Comparison of ENCODE assay signal across 18 mouse cellular contexts in genomic region chr4:136899154-136899553, GRCm38 (mm10). TPM values are rescaled to one million over a fixed set of nuclear protein-coding genes. Genes with fewer than 3 reads are reported as not detected.
DNase-seq lines count a peak whose midpoint lies in the region; ATAC-seq and TF ChIP-seq lines count a peak whose summit lies in the region.
"Had no signal": no experiment of that assay in that cellular context is flagged by ENCODE, and none has a peak within 500 bp of the region (broad histone marks: within the 10 kb centered on the region; RNA-seq: fewer than 3 reads in every experiment).

No protein-coding gene starts in this region.

- no peak overlapping the region for H3K4me3 ChIP-seq in left cerebral cortex, adult 2 months
- H3K4me3 ChIP-seq in ES-Bruce4 (ENCODE audit: low read depth, low read length) = no peak overlapping the region
- no peak overlapping the region for H3K4me3 ChIP-seq in brown adipose tissue, adult 24 weeks (ENCODE audit: insufficient read depth, low read depth, low read length)
- H3K4me3 ChIP-seq: hindbrain, embryonic 10.5 days; myocyte had no signal

- TF ChIP-seq CTCF in left cerebral cortex, adult 2 months (IDR thresholded peaks at IDR 0.05) = peak; percentile 40
- TF ChIP-seq CTCF in ES-Bruce4 (IDR thresholded peaks at IDR 0.05; ENCODE audit: low read depth, low read length) = peak; percentile 46

- intact Hi-C loops in left cerebral cortex, adult 2 months (cut with DNase I) = loop anchor here (10.0 kb wide), 1 partner anchor 506 kb away; the partner anchor contains the start of gene Cela3a
- intact Hi-C loops in left cerebral cortex, postnatal 4 days (cut with DNase I) = loop anchor here (10.0 kb wide), 1 partner anchor 406 kb away; no protein-coding TSS in a partner anchor

- TF ChIP-seq EP300 in ES-Bruce4 (IDR thresholded peaks at IDR 0.05; ENCODE audit: insufficient read depth, low read depth, low read length) = no peak

- H3K36me3 ChIP-seq in ES-Bruce4 (ENCODE audit: control insufficient read depth, insufficient read depth, low read length, poor library complexity, severe bottlenecking) = no peaks in the 10 kb centered on the region
- H3K36me3 ChIP-seq: hindbrain, embryonic 10.5 days had no signal

- no peak overlapping the region for H3K27ac ChIP-seq in left cerebral cortex, adult 2 months
- H3K27ac ChIP-seq in ES-Bruce4 (ENCODE audit: insufficient read depth, low read length) = no peak overlapping the region
- H3K27ac ChIP-seq in brown adipose tissue, adult 24 weeks (replicated peaks; ENCODE audit: low read depth, low read length) = peak overlapping the region; percentile 51; the same call in 1 of the 2 replicates
- H3K27ac ChIP-seq: hindbrain, embryonic 10.5 days had no signal

- H3K27me3 ChIP-seq in ES-Bruce4 (ENCODE audit: control insufficient read depth, insufficient read depth, low read length, poor library complexity, severe bottlenecking) = no peaks in the 10 kb centered on the region

- no peaks in the 10 kb centered on the region for H3K9me3 ChIP-seq in ES-Bruce4 (replicated peaks; ENCODE audit: control insufficient read depth, insufficient read depth, low read length, poor library complexity, severe bottlenecking)
- H3K9me3 ChIP-seq: hindbrain, embryonic 10.5 days had no signal

- no peak overlapping the region for H3K9ac ChIP-seq in ES-Bruce4 (ENCODE audit: low read depth, poor library complexity, severe bottlenecking)

- ATAC-seq in activated CD4-positive, CD25-positive, alpha-beta regulatory T cell, adult 4 months = no peak

- peak; percentile 29 for DNase-seq in embryo, embryonic 10.5 days (ENCODE audit: low spot score)
- no peak for DNase-seq in embryo, embryonic 9.5 days (ENCODE audit: extremely low spot score)
- no peak for DNase-seq in left cerebral cortex, adult 2 months (ENCODE audit: extremely low spot score in 1 of 2, low spot score in 2 of 2)
- DNase-seq in left cerebral cortex, postnatal 4 days = no peak
- no peak for DNase-seq in c-Kit-positive CD71-positive TER-119-positive erythroid progenitor cells, embryonic 14.5 days (ENCODE audit: low spot score)
- DNase-seq: adrenal gland, postnatal 14 days; B cell, adult 2 months; cerebellum, adult 18-20 months; embryo, embryonic 11 days; kidney, adult 9 months; lung, adult 2 months had no signal

- peaks cover 11% of the 10 kb centered on the region for H3K4me1 ChIP-seq in ES-Bruce4 (ENCODE audit: control insufficient read depth, insufficient read depth, low read length)
- no peaks in the 10 kb centered on the region for H3K4me1 ChIP-seq in brown adipose tissue, adult 24 weeks (ENCODE audit: control insufficient read depth, insufficient read depth, insufficient read length, low read length)

- no peak for TF ChIP-seq POLR2A in ES-Bruce4 (IDR thresholded peaks at IDR 0.05; ENCODE audit: insufficient read depth, low read length)

RNA-seq across cellular contexts. Expression of gene C1qa, which starts 0.6 kb away (rescaled TPM):
- 10 to 100 TPM; 44.5 to 48.3 TPM for total RNA-seq in left cerebral cortex, adult 2 months (2021)
- total RNA-seq in left cerebral cortex, postnatal 4 days (2021) = 10 to 100 TPM; 12.5 to 14.2 TPM
- not detected in 2 replicates for polyA plus RNA-seq in ES-Bruce4 (2011; ENCODE audit: insufficient read depth, insufficient read length, low read depth, missing spikeins)
- polyA plus RNA-seq in brown adipose tissue, adult 24 weeks (2012; ENCODE audit: insufficient read depth, insufficient read length, missing spikeins) = 56.5 and 75.2 TPM in 2 replicates
- under 1 TPM; 0.83 to 0.97 TPM for polyA plus RNA-seq in activated CD4-positive, CD25-positive, alpha-beta regulatory T cell, adult 4 months (2017; shearing (Covaris generic))
- polyA plus RNA-seq: myocyte had no signal

RNA-seq across cellular contexts. Expression of gene C1qc, which starts 6.3 kb away (rescaled TPM):
- 10 to 100 TPM; 41.2 to 45.1 TPM for total RNA-seq in left cerebral cortex, adult 2 months (2021)
- total RNA-seq in left cerebral cortex, postnatal 4 days (2021) = 10 to 100 TPM; 11.3 to 14.8 TPM
- not detected in 2 replicates for polyA plus RNA-seq in ES-Bruce4 (2011; ENCODE audit: insufficient read depth, insufficient read length, low read depth, missing spikeins)
- 49.4 and 55.0 TPM in 2 replicates for polyA plus RNA-seq in brown adipose tissue, adult 24 weeks (2012; ENCODE audit: insufficient read depth, insufficient read length, missing spikeins)
- under 1 TPM; 0.28 to 0.56 TPM for polyA plus RNA-seq in activated CD4-positive, CD25-positive, alpha-beta regulatory T cell, adult 4 months (2017; shearing (Covaris generic))
- polyA plus RNA-seq: myocyte had no signal

RNA-seq across cellular contexts. Expression of gene C1qb, which starts 13.2 kb away (rescaled TPM):
- total RNA-seq in left cerebral cortex, adult 2 months (2021) = 10 to 100 TPM; 57.5 to 60.3 TPM
- 10 to 100 TPM; 15.3 to 17.2 TPM for total RNA-seq in left cerebral cortex, postnatal 4 days (2021)
- not detected in 2 replicates for polyA plus RNA-seq in ES-Bruce4 (2011; ENCODE audit: insufficient read depth, insufficient read length, low read depth, missing spikeins)
- polyA plus RNA-seq in brown adipose tissue, adult 24 weeks (2012; ENCODE audit: insufficient read depth, insufficient read length, missing spikeins) = 61.3 and 65.2 TPM in 2 replicates
- polyA plus RNA-seq in activated CD4-positive, CD25-positive, alpha-beta regulatory T cell, adult 4 months (2017; shearing (Covaris generic)) = 1 to 10 TPM; 1.2 to 6.1 TPM
- polyA plus RNA-seq: myocyte had no signal

RNA-seq across cellular contexts. Expression of gene Epha8, which starts 57.5 kb away (rescaled TPM):
- 1 to 10 TPM; 3.5 to 4.6 TPM for total RNA-seq in left cerebral cortex, adult 2 months (2021)
- 10 to 100 TPM; 21.6 to 23.0 TPM for total RNA-seq in left cerebral cortex, postnatal 4 days (2021)
- 0.61 and 0.72 TPM in 2 replicates for polyA plus RNA-seq in ES-Bruce4 (2011; ENCODE audit: insufficient read depth, insufficient read length, low read depth, missing spikeins)
- polyA plus RNA-seq in brown adipose tissue, adult 24 weeks (2012; ENCODE audit: insufficient read depth, insufficient read length, missing spikeins) = not detected in 2 replicates
- not detected for polyA plus RNA-seq in activated CD4-positive, CD25-positive, alpha-beta regulatory T cell, adult 4 months (2017; shearing (Covaris generic))
- total RNA-seq: gastrocnemius, adult 8-10 months had no signal
- polyA plus RNA-seq: heart, embryonic 11.5 days; myocyte had no signal

Comparison
In these comparisons a context has a peak if more than half of its experiments do, and no peak if none do; other contexts are left out.
1. RNA of gene C1qa, which starts 0.6 kb away (polyA plus RNA-seq): 56.5 to 75.2 TPM in brown adipose tissue, adult 24 weeks; 0.83 to 0.97 TPM in activated CD4-positive, CD25-positive, alpha-beta regulatory T cell, adult 4 months and not detected in ES-Bruce4; every median in the first group is over 10 times any median in the second.
2. RNA of gene C1qc, which starts 6.3 kb away (polyA plus RNA-seq): 49.4 to 55.0 TPM in brown adipose tissue, adult 24 weeks; 0.28 to 0.56 TPM in activated CD4-positive, CD25-positive, alpha-beta regulatory T cell, adult 4 months and not detected in ES-Bruce4; every median in the first group is over 10 times any median in the second.